Mouse (Mus musculus): ENCODE measurements around the gene Nrxn1. TPM values are rescaled to one million over a fixed set of nuclear protein-coding genes. Genes with fewer than 3 reads are reported as not detected.

Nrxn1 gene
- total RNA-seq, 2 experiments from 2014 or later: 615 to 617 TPM

DNA sequence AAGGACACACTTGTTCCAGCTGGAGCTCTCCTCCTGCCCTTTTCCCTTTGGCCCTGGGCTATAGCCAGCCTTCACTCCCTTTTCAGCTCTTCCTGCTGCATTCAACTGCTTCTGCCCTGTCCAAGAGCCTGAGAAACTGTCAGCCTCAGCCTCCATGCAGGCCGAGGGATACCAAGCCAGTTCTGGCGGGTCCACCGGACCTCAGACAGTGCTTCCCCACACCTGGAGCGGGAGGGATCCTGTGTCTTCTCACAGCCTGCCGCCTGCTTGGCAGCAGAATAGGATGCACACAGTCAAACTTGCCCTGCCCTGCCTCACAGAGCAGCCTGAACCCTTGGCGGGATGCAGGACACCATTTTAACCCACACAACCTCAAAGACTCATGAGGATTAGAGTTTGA, 698.3 kb downstream of the Nrxn1 start:
- intact Hi-C loops (cut with DNase I): no loop called here
- Histone ChIP-seq H3K4me3 (no peak overlapping the region), H3K27ac (no peak overlapping the region; the same call in 1 of the 2 replicates)
- DNase-seq (ENCODE audit: extremely low spot score in 1 of 2, low spot score in 2 of 2): no peak
- no peak for TF ChIP-seq CTCF (IDR thresholded peaks at IDR 0.05)

DNA sequence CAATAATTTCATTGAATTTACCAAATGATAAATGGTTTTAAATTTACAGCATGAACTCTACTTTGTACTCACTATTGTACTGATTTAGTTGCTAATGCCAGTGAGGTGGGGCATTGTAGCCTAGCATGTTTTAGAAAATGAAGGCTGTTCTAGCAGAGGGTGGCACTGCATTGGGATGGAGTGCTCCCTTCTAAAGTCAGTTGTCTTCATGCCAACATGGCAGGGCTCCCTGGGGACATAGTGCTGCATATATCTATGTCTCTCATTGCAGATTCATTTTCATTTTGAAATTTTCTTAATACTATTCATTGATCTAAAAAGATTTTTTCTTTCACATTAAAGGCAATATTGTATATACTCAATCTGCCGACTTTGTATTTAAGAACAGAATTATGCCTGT, 700.1 kb downstream of the Nrxn1 start:
- no peak for TF ChIP-seq CTCF (IDR thresholded peaks at IDR 0.05)
- intact Hi-C loops (cut with DNase I): no loop called here
- H3K27ac ChIP-seq: no peak overlapping the region
- no peak overlapping the region for H3K4me3 ChIP-seq
- DNase-seq (ENCODE audit: extremely low spot score in 1 of 2, low spot score in 2 of 2): no peak

DNA sequence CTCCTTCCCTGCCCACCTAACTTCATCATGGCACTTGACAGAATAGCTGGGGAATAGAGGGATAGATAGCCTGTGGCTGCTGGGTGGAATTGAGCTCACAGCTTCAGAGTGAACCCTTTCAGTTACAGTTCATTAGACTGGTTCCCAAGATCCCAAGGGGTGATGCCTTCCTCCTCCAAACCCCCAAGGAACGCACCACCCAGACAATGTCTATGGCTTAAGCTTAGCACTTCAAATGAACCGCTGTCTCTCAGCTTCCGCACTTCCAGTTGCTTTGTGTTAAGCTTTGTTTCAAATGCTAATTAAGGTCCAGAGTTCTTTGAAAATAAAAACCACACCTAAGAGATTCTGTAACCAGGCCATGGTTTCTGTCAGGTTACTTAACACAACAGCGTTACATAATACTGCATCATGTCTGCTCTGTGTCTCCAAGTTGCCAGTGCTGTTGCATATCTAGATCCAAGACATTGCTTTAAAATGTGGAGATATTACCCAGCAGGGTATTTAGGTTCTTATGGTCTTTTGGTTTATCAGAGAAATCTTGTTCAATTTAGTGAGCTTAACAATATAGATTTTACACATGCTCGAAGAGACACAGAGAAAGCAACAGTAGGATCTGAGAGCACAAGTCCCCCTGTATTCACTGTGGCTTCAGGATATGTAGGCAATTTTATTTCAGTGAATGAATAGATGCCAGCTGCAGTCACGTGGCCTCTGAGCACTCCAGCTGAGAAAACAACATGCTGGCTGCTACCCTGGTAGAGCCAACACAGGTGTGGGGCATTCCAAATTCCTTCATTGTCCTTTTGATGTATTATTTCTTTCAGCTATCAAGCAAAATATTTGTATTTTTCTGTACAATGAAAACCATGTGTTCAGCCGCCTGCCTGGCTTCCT, 702.3 kb downstream of the Nrxn1 start:
- no peak for DNase-seq (ENCODE audit: extremely low spot score in 1 of 2, low spot score in 2 of 2)
- Histone ChIP-seq H3K4me3 (no peak overlapping the region), H3K27ac (peak overlapping the region; percentile 34)
- intact Hi-C loops (cut with DNase I): no loop called here
- TF ChIP-seq CTCF (IDR thresholded peaks at IDR 0.05): no peak

DNA sequence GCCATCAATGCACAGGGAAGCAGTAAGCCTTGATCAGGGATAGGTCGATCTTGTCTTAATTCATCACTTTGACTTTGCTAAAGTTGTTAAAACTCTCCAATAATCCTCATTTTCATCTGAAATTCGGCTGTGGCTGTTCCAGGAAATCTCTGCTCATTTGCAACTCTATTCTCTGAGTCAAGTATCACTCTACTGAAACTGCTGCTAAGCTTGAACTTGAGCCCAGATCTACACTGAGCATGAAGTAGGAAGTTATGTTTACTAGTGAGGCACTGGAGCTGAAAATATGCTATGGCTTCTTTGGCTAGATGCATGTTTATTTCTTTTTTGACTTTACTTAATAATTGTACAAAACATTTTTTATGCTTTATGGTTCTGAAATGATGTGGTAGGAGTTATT, 708.0 kb downstream of the Nrxn1 start:
- H3K27ac ChIP-seq: no peak overlapping the region
- no peak overlapping the region for H3K4me3 ChIP-seq
- TF ChIP-seq CTCF (IDR thresholded peaks at IDR 0.05): no peak
- intact Hi-C loops (cut with DNase I): no loop called here
- DNase-seq (ENCODE audit: extremely low spot score in 1 of 2, low spot score in 2 of 2): no peak

DNA sequence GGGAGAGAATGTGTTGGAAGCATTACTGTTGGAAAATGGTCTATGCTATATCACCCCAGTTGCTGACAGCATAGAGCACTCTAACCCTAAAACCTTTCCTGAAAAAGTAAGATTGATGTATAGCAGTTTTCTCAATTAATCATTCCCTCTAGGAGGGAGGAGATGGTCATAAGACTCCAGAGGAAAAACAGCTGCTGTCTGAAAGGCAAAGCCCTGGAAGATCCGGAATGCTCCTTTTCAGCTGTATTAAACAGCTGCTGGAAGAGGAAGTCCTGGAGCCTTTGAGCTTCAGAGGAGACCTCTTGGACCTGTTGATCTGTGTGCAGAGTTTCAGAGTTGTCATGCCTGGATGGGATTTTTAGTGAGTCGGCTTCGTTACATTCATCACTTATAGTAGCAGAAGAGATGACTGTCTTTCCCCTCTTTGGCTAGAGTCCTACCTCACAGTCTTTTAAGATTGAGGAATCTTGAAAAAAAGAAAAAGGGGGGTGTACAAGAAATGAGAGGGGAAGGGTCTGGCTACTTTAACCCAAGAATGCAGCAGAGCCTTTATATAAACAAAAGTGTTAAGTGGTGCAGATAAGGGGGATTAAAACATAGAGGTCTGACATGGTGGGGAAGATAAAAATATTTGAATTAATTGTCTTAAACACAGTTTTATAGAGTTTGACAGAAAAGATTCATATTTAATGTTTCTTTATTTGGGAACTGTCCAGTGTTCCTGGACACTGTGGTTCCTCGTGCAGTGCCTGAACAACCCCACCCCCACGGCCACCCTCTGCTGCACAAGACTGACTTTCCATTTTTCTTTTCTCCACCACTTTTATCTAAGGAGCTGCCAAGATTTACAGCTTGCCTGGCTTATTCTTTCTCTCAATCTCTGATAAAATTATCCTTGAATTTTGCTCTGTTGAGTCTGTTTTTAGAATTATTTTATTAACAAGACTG, 710.1 kb downstream of the Nrxn1 start:
- no peak for TF ChIP-seq CTCF (IDR thresholded peaks at IDR 0.05)
- intact Hi-C loops (cut with DNase I): no loop called here
- H3K4me3 ChIP-seq: no peak overlapping the region
- no peak for DNase-seq (ENCODE audit: extremely low spot score in 1 of 2, low spot score in 2 of 2)
- H3K27ac ChIP-seq: no peak overlapping the region

DNA sequence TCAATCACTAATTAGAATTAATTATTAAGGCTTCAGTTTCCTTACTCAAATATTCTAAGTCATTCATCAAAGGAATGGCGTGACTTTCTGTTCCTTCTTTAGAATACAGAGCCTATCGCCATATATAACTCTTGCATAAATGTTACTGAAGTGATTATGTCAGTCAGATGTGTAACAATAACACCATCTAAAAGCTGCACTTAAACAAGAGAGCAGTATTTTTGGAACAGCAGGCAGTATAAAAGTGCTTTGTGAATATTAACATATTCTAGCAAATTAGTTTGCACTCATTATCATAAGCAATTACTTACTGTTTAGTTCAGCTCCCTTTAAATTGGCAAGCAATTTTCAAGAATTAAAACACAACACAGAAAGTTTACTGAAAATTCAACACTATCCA, 716.3 kb downstream of the Nrxn1 start:
- intact Hi-C loops (cut with DNase I): no loop called here
- TF ChIP-seq CTCF (IDR thresholded peaks at IDR 0.05): no peak
- H3K4me3 ChIP-seq: no peak overlapping the region
- no peak for DNase-seq (ENCODE audit: extremely low spot score in 1 of 2, low spot score in 2 of 2)
- no peak overlapping the region for H3K27ac ChIP-seq

DNA sequence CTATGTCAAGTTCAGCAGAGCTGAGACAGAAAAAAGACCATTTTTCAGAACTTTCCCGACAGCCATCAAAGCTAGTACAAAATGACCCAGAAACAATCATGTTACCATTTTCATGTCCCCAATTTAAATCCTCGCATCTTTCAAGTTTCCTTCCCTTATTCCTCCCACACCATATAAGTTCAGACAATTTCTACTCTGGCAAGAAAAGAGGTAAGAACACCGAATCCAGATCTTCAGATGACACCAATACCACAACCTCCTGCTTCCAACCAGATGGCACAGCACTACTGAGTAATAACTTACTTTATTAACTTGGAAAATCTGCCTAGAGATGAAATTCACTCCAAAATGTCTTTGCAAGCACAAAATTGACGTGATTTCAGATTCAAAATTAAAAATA, 730.7 kb downstream of the Nrxn1 start:
- no peak for TF ChIP-seq CTCF (IDR thresholded peaks at IDR 0.05)
- intact Hi-C loops (cut with DNase I): no loop called here
- no peak for DNase-seq (ENCODE audit: extremely low spot score in 1 of 2, low spot score in 2 of 2)
- no peak overlapping the region for H3K4me3 ChIP-seq
- H3K27ac ChIP-seq: no peak overlapping the region

DNA sequence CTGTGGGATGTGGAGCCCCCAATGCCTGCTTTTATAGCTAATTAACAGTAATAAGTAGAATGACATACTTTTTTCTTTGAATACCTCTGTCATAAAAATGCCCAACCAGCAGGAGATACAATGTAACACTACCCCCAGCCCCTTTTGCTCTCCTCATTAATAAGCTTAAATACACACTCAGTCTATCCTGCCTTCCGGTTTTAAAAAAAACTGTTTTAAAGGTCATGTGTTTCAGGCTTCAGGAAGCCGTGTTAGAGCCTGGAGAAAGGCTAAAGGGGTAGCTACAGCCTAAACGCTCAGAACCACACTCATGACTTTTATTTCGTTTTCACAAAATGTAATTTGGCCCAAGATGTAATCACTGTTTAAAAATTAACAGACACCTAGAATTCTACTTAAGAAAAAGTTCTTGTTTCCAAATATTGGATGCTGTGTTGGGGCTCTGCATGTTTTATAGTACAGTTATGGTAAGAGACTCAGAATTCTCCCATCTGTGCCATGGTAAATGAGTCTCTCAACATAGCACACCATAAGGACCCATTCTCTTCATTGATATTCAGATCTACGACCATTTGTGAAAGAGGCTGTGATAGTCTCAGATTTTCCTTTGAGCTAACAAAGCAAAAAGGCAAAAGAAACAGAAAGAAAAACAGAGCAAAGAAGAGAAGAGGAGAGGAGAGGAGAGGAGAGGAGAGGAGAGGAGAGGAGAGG, 743.3 kb downstream of the Nrxn1 start:
- DNase-seq (ENCODE audit: extremely low spot score in 1 of 2, low spot score in 2 of 2): no peak
- Histone ChIP-seq H3K27ac (no peak overlapping the region), H3K4me3 (no peak overlapping the region)
- TF ChIP-seq CTCF (IDR thresholded peaks at IDR 0.05): no peak
- intact Hi-C loops (cut with DNase I): no loop called here

DNA sequence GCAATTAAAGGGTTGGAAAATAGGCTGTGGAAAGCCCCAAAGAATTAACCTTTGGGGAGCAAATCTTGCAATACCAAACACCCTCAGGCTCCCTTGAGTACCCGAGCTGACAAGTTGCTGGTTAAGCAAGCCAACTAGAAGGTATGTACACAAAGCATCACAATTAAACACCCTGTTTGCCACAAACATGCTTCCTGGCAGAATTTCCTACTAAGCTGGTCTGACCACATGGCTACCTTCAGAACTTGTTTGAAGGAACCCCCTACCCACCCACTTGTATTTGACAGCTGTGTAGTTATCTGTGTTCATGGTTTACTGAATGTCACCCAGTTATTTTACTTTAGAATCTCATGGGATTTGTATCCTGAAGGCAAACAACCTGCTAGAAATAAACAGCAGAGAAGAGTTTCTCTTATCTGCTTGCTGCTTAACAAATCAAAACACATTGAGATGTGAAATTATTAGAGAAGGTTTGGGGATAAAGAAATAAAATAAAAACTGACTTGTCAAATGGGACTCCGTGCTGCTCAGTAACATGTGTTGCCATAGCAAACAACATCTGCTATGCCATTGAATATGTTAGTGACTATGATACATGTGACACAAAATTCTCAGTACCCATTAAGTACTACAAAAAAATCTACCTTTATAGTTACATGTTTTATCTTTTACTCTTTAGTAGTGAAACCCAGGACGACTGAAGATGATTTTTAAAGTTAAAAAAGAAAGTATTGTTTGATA, 746.0 kb downstream of the Nrxn1 start:
- Histone ChIP-seq H3K27ac (no peak overlapping the region), H3K4me3 (no peak overlapping the region)
- intact Hi-C loops (cut with DNase I): no loop called here
- no peak for DNase-seq (ENCODE audit: extremely low spot score in 1 of 2, low spot score in 2 of 2)
- no peak for TF ChIP-seq CTCF (IDR thresholded peaks at IDR 0.05)

DNA sequence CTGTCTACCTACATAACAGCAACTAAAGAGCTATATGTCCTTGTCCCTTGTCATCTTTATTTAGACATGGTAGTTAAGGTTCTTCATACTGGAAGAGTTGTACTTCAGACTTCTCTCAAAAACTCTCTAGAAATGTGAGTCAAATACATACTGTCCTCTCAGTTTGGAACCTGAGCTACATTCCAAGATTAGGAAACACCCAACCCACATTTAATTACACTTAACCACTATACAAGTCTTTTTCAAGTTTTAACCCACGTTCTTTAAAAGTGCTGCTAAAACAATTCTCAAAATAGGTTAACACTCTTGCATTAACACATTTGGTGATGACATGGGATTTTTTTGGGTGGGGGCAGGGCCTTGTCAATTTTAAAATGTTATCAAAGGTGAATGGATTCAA, 759.4 kb downstream of the Nrxn1 start:
- Histone ChIP-seq H3K4me3 (no peak overlapping the region), H3K27ac (peak overlapping the region; percentile 61)
- DNase-seq (ENCODE audit: extremely low spot score in 1 of 2, low spot score in 2 of 2): no peak
- intact Hi-C loops (cut with DNase I): no loop called here
- no peak for TF ChIP-seq CTCF (IDR thresholded peaks at IDR 0.05)

DNA sequence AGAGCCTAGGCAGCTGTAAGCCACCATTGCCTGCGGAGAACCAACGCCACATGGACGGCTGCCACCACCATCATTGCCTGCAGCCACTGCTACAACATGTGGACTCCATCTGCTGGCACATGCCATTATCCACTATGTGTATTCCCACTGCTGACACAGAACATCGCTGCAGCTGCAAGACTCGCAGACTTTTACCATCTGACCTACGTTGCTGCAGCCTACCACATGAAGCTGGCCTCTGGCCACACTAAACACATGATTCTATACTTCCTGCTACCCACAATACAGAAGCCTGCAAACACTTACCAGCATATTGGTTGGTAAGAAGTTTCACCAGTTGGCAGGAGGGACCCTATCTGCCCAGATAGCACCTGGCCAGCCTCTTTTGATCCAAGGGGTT, 769.2 kb downstream of the Nrxn1 start:
- no peak overlapping the region for H3K4me3 ChIP-seq
- intact Hi-C loops (cut with DNase I): no loop called here
- TF ChIP-seq CTCF (IDR thresholded peaks at IDR 0.05): no peak
- H3K27ac ChIP-seq: no peak overlapping the region
- no peak for DNase-seq (ENCODE audit: extremely low spot score in 1 of 2, low spot score in 2 of 2)
